Mouse (Mus musculus): Measurements from ENCODE around the gene Pde4d. TPM values are rescaled to one million over a fixed set of nuclear protein-coding genes. Genes with fewer than 3 reads are reported as not detected.

The Pde4d gene
- polyA plus RNA-seq, 1 experiment from 2014 or later: 23.8 TPM

DNA sequence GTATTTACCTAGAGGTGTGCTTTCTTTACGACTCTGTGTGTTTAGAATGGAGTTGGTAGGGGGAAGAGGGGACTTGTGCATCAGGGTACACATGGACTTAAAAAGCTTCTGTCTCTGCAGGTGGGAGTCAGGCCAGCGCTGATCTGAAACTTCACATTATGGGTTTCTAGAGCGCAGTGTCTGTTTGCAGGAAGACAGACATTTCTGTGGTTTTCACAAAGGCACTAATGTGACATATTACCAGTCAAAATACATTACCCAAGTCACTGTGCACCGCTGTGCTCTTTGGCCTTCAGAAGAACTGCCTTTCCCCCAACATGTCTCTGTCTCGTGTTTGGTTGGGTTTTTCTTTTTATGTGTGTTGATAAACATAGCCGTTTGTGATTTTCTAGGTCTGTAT, 1395.1 kb downstream of the Pde4d start:
- Histone ChIP-seq H3K4me1 (no peaks in the 10 kb centered on the region), H3K36me3 (peaks cover 7% of the 10 kb centered on the region; the same call in 1 of the 2 replicates), H3K27me3 (replicated peaks) (no peaks in the 10 kb centered on the region), H3K9ac (no peak overlapping the region), H3K9me3 (no peaks in the 10 kb centered on the region), H3K27ac (replicated peaks) (no peak overlapping the region), H3K4me2 (no peak overlapping the region), H3K4me3 (no peak overlapping the region)
- ATAC-seq (ENCODE audit: extremely low read depth, insufficient number of reproducible peaks, low FRiP score, low TSS enrichment): no peak
- 87% methylated on average over 6 of the region's 6 CpGs for WGBS

- WGBS: 50% methylated on average over 1 of the region's 1 CpGs
- Histone ChIP-seq H3K4me1 (no peaks in the 10 kb centered on the region), H3K9me3 (no peaks in the 10 kb centered on the region), H3K27me3 (replicated peaks) (no peaks in the 10 kb centered on the region), H3K27ac (replicated peaks) (no peak overlapping the region), H3K4me2 (no peak overlapping the region), H3K9ac (no peak overlapping the region), H3K4me3 (no peak overlapping the region), H3K36me3 (peaks cover 10% of the 10 kb centered on the region)
- ATAC-seq (ENCODE audit: extremely low read depth, insufficient number of reproducible peaks, low FRiP score, low TSS enrichment): no peak
These were observed 1414.1 kb downstream of the Pde4d start for GRCm38 (mm10) chr13:109863826-109864225.

DNA sequence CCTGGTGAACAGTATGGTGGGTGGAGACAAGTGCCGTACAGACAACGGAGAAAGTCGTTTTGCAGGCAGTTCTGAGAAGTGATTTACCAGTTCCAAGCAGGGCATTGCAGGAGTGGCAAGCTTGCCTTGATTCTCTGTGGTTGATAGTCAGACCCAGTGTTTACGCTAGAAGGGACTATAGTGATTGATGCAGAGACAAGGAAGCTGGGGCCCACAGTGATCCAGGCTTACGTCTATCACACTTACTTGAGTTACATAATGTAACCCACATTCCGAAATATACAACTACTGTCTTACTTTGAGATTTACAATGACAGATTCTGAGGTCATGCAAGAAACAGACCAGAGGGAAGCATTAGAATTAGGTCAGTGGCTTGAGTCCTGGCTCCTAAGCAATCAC, 1414.6 kb downstream of the Pde4d start:
- peaks cover 8% of the 10 kb centered on the region for H3K36me3 ChIP-seq
- no peaks in the 10 kb centered on the region for H3K27me3 ChIP-seq (replicated peaks)
- no peak overlapping the region for H3K9ac ChIP-seq
- H3K27ac ChIP-seq (replicated peaks): no peak overlapping the region
- 79% methylated on average over 6 of the region's 6 CpGs for WGBS
- H3K9me3 ChIP-seq: no peaks in the 10 kb centered on the region
- H3K4me1 ChIP-seq: no peaks in the 10 kb centered on the region
- ATAC-seq (ENCODE audit: extremely low read depth, insufficient number of reproducible peaks, low FRiP score, low TSS enrichment): no peak
- H3K4me3 ChIP-seq: no peak overlapping the region
- H3K4me2 ChIP-seq: no peak overlapping the region

DNA sequence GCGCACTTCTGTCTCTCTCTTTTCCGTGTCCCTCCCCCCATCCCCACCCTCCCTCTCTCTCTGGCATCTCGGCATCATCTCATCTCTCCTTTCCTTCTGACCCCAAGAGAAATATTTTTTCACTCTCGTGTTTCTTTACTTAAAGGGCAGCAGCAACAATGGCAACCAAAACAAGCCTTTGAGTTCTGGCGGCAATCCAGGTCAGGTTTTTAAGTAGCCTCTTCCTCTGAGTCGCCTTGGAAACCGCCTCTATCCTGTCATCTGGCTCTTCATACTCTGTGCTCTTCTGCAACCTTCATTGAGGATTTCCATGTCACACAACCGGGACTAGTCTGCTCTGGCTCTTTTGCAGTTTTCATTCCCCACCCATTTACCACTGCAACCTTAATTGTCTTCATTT, 1430.6 kb downstream of the Pde4d start:
- 64% methylated on average over 8 of the region's 8 CpGs for WGBS
- Histone ChIP-seq H3K27me3 (replicated peaks) (no peaks in the 10 kb centered on the region), H3K4me1 (peaks cover 17% of the 10 kb centered on the region), H3K27ac (replicated peaks) (no peak overlapping the region), H3K4me2 (no peak overlapping the region), H3K36me3 (no peaks in the 10 kb centered on the region), H3K4me3 (no peak overlapping the region), H3K9ac (no peak overlapping the region), H3K9me3 (no peaks in the 10 kb centered on the region)
- no peak for ATAC-seq (ENCODE audit: extremely low read depth, insufficient number of reproducible peaks, low FRiP score, low TSS enrichment)

DNA sequence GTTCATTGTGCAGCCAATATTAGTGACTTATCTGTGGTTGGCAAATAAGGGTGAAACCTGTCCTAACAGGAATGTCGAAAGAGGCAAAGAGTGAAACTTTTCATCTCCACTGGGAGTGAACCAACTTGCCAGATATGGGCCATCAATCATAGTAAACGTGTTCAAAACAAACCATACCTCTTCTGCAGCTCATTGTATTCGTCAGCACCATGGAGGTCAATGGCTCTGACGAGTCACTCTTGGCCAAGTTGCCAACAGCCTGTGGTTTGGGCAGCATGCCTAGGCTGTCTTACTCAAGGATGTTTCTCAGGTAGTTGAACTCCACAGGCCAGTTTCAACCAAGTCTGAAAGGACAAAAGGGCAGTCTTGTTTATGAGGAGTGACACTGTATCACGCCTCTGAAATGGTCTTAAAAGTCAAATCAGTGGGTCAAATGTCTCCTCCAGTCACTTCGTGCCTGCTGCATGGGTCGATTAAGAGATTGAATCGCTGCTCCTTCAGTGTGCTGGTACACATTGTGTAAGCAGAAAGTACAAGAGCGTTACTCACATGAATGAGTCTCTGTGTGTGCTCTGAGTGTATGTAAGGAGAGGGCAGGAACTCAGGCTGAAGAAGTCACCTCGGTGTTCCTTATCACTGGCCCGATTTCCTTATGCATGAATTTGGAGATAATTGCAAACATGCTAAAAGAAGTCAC, 1431.6 kb downstream of the Pde4d start:
- no peak for ATAC-seq (ENCODE audit: extremely low read depth, insufficient number of reproducible peaks, low FRiP score, low TSS enrichment)
- H3K9ac ChIP-seq: no peak overlapping the region
- no peaks in the 10 kb centered on the region for H3K36me3 ChIP-seq
- no peak overlapping the region for H3K27ac ChIP-seq (replicated peaks)
- H3K4me2 ChIP-seq: no peak overlapping the region
- H3K4me3 ChIP-seq: no peak overlapping the region
- no peaks in the 10 kb centered on the region for H3K9me3 ChIP-seq
- no peaks in the 10 kb centered on the region for H3K27me3 ChIP-seq (replicated peaks)
- WGBS: 79% methylated on average over 11 of the region's 11 CpGs
- H3K4me1 ChIP-seq: peaks cover 17% of the 10 kb centered on the region

- 62% methylated on average over 5 of the region's 5 CpGs for WGBS
- H3K4me2 ChIP-seq: no peak overlapping the region
- peaks cover 22% of the 10 kb centered on the region for H3K4me1 ChIP-seq
- H3K9ac ChIP-seq: no peak overlapping the region
- H3K4me3 ChIP-seq: no peak overlapping the region
- H3K27ac ChIP-seq (replicated peaks): no peak overlapping the region
- no peaks in the 10 kb centered on the region for H3K36me3 ChIP-seq
- H3K27me3 ChIP-seq (replicated peaks): no peaks in the 10 kb centered on the region
- no peaks in the 10 kb centered on the region for H3K9me3 ChIP-seq
- ATAC-seq (ENCODE audit: extremely low read depth, insufficient number of reproducible peaks, low FRiP score, low TSS enrichment): no peak
These were observed 1433.9 kb downstream of the Pde4d start for GRCm38 (mm10) chr13:109883636-109884035.

DNA sequence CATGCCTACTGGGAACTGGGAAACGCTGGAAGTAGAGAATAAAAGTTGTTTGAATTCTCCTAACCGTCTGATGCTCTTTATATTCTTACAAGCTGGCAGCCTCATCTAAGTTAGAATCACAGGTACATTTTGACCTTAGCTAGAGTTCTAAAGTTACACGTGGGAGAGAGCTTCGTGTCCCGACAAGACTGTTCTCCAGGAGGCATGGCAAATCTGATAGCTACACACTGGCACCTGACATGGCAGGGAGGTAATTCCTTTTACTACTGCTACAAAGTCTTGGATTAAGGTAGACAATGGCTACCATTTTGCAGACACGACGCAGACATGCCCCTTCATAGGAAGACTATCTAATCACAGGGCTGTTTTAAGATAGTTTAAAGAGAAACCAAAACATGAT, 1435.1 kb downstream of the Pde4d start:
- H3K9ac ChIP-seq: no peak overlapping the region
- H3K36me3 ChIP-seq: no peaks in the 10 kb centered on the region
- no peak overlapping the region for H3K4me2 ChIP-seq
- ATAC-seq (ENCODE audit: extremely low read depth, insufficient number of reproducible peaks, low FRiP score, low TSS enrichment): no peak
- H3K27me3 ChIP-seq (replicated peaks): no peaks in the 10 kb centered on the region
- H3K4me3 ChIP-seq: no peak overlapping the region
- H3K9me3 ChIP-seq: no peaks in the 10 kb centered on the region
- H3K27ac ChIP-seq (replicated peaks): no peak overlapping the region
- WGBS: 85% methylated on average over 7 of the region's 7 CpGs
- peaks cover 22% of the 10 kb centered on the region for H3K4me1 ChIP-seq

GRCm38 (mm10) chr13:109888293-109888692, 1438.5 kb downstream of the Pde4d start:
- WGBS: 62% methylated on average over 4 of the region's 4 CpGs
- no peak overlapping the region for H3K4me2 ChIP-seq
- no peaks in the 10 kb centered on the region for H3K27me3 ChIP-seq (replicated peaks)
- no peaks in the 10 kb centered on the region for H3K9me3 ChIP-seq
- no peak overlapping the region for H3K27ac ChIP-seq (replicated peaks)
- no peaks in the 10 kb centered on the region for H3K36me3 ChIP-seq
- no peak for ATAC-seq (ENCODE audit: extremely low read depth, insufficient number of reproducible peaks, low FRiP score, low TSS enrichment)
- no peak overlapping the region for H3K9ac ChIP-seq
- no peak overlapping the region for H3K4me3 ChIP-seq
- peaks cover 22% of the 10 kb centered on the region for H3K4me1 ChIP-seq

GRCm38 (mm10) chr13:109891194-109891909, 1441.6 kb downstream of the Pde4d start:
- Histone ChIP-seq H3K36me3 (no peaks in the 10 kb centered on the region), H3K9me3 (no peaks in the 10 kb centered on the region), H3K9ac (no peak overlapping the region), H3K4me1 (0 out of 2 replicates have a peak, but pooled peaks cover 6% of the 10 kb centered on the region), H3K27me3 (replicated peaks) (no peaks in the 10 kb centered on the region), H3K4me3 (no peak overlapping the region), H3K4me2 (no peak overlapping the region), H3K27ac (replicated peaks) (no peak overlapping the region)
- no peak for ATAC-seq (ENCODE audit: extremely low read depth, insufficient number of reproducible peaks, low FRiP score, low TSS enrichment)
- WGBS: 78% methylated on average over 6 of the region's 6 CpGs

DNA sequence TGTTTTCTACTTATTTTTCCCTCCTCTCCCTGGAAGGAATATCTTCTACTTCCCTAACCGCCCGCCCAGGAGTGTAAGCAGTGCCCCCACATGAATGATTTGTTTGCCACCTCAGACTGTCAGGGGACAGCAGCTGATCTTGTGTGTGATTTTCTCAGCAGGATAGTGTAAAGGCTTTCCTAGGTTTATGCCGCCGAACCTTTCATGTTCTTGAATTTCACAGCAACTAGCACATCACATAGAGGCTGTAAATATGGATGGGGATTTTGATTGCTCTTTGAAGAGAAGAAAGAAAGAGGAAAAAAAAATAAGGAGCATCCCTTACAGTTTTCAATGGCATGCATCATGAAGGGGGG, 1442.1 kb downstream of the Pde4d start:
- no peak for ATAC-seq (ENCODE audit: extremely low read depth, insufficient number of reproducible peaks, low FRiP score, low TSS enrichment)
- 69% methylated on average over 4 of the region's 4 CpGs for WGBS
- H3K9ac ChIP-seq: no peak overlapping the region
- H3K27me3 ChIP-seq (replicated peaks): no peaks in the 10 kb centered on the region
- H3K36me3 ChIP-seq: no peaks in the 10 kb centered on the region
- H3K4me3 ChIP-seq: no peak overlapping the region
- H3K9me3 ChIP-seq: no peaks in the 10 kb centered on the region
- 0 out of 2 replicates have a peak, but pooled peaks cover 6% of the 10 kb centered on the region for H3K4me1 ChIP-seq
- no peak overlapping the region for H3K4me2 ChIP-seq
- H3K27ac ChIP-seq (replicated peaks): no peak overlapping the region

GRCm38 (mm10) chr13:109899442-109900428, 1450.0 kb downstream of the Pde4d start:
- Histone ChIP-seq H3K4me3 (no peak overlapping the region), H3K4me1 (peaks cover 24% of the 10 kb centered on the region), H3K9me3 (no peaks in the 10 kb centered on the region), H3K4me2 (no peak overlapping the region), H3K36me3 (no peaks in the 10 kb centered on the region), H3K9ac (no peak overlapping the region), H3K27me3 (replicated peaks) (no peaks in the 10 kb centered on the region), H3K27ac (replicated peaks) (no peak overlapping the region)
- 69% methylated on average over 14 of the region's 14 CpGs for WGBS
- ATAC-seq (ENCODE audit: extremely low read depth, insufficient number of reproducible peaks, low FRiP score, low TSS enrichment): no peak
